Mouse (Mus musculus): ENCODE results near the gene Gpr180.
A peak's percentile ranks its signal among the peaks of the same experiment; 100 is the strongest.
"Not testable (repeated sequence)": the region's sequence is repeated elsewhere in the genome, so short reads cannot be mapped to it uniquely, and the experiment has no call there.

The Gpr180 gene

DNA sequence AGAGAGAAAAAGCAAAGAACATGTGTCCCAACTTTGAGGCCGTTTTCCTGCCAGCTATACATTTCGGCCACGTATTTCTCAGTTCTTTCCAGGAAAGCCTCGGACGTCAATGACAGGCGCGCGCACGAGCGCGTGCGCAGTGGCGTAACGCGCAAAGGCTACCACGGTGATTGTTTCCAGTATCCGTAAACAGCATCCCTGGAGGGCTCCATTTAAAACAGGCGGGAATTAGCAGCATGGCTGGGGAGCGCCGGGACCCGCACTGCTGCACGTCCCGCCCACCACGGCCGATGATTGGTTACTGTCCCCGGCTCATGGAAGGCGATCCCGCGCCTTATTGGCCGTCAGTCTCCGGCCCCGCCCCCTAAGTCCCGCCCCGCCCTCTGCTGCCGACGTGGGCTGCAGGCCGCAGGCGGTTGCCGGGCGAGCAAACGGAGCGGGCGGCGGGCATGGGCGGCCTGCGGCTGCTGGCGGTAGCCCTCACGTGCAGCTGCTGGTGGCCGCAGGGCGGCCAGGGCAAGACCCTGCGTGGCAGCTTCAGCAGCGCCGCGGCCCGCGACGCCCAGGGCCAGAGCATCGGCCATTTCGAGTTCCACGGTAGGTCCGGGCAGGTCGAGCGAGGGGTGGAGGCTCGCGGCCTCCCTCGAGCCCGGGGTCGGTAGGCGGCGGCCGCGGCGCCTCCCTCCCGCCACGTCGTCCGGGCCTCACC is at the start of gene Gpr180:
Gene Gpr180, plus strand, starts transcription at position 415 of the 709 bp plus-strand sequence.
- DNase-seq (ENCODE audit: low read depth, low spot score): peak; percentile 97

DNA sequence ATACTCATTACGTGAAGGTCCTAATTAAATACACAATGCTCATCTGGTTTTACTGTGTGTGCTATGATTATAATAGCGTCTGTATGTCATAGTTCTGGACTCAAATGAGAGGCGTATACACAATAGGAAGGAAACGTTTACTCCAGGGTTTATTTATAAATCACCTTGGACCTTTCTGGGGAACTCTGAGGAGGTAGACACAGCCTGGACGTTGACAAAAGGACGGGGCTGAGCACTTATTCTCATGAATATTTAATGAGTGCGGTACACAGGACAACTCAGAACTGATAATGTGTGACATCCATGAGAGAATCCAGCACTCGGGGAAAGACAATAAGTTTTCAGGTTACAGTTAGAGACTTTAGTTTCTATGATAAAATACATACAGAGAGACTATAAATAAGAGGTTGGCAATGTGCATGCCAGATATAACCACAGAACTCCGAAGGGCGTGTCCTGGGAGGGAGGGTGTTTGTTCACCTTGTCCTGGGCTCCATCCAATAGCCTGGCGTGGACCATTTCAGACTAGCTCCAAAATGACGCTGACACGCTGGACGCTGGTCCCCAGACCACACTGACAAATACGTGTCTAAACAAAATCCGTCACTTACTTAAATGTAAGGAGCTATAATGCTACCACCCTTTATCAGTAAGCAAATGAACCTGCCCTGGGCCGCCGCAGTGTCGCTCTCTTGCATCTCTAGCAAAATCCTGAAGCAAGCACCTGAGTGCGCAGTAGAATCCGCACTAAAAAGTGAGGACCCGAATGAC is 48.3 kb upstream of the Gpr180 start:
- DNase-seq (ENCODE audit: low read depth, low spot score): no peak

DNA sequence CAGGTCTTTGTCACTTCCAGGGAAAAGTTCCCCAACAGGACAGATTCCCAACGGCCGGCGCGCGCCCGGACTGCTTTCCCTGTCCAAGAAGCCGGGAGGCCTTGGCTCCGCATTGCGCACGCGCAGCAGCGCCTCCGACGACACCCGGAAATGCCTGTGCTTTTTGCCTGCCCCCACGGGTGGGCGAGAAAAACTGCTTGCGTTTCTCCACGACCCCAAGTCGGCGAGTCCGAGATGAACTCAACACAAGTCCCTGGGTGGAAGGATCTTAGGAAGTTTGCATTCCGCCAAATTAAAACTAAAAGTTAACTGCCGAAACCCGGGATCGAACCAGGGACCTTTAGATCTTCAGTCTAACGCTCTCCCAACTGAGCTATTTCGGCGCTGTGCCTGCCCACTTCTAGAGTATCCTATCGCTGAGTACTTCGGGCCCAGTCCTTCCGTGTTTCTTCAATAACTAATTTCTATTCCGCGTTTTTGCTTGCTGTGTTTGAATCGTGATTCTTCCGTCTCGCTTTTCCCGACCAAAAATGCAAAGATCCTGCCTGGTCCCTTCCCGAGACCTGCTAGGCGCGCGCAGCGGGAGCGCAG is 47.6 kb upstream of the Gpr180 start:
- peak; percentile 91 for DNase-seq (ENCODE audit: low read depth, low spot score)

DNA sequence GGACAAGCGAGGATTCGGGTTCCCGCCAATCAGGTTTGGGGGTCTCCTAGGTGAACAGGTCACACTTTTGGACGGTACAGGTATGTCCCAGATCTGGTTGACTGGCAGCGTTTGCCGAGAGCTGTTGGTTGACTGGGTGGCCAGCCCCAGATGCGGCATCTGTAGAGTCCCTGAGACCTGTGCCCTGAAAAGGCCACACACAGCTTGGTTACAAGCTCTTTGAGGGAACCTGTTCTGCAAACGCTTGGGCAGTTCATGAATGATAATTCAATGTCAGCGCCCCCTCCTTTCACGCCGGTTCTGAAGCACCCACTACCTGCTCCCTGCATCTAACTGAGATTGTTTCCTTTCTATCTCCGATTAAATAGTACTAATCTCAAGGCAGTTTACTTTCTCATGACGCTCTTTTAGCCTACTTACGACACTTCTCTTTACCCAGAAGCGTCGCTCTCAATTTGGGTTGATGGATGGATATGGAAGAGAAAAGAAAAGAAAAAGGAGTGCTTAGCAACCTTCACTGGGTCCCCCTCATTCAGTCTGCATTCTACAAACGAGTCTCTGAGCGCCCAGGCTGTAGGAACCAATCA is 47.1 kb upstream of the Gpr180 start:
- DNase-seq (ENCODE audit: low read depth, low spot score): peak; percentile 20

DNA sequence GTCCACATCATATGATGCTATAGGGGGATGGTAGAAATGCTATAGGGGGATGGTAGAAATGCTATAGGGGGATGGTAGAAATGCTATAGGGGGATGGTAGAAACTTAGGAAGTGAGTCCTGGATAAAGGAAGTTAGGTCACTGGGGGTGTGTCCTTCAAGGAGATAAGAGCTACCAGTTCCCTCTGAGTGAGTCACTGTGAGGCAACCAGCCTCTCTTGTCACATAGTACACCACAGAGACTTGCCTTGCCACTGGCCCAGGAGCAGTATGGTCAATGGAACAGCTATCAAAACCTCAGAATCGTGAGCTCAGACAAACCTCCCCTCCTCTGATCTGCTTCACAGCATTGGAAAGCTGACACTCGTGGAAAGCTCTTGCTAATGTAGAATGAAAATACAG is 38.7 kb upstream of the Gpr180 start:
- no peak for DNase-seq (ENCODE audit: low read depth, low spot score)

DNA sequence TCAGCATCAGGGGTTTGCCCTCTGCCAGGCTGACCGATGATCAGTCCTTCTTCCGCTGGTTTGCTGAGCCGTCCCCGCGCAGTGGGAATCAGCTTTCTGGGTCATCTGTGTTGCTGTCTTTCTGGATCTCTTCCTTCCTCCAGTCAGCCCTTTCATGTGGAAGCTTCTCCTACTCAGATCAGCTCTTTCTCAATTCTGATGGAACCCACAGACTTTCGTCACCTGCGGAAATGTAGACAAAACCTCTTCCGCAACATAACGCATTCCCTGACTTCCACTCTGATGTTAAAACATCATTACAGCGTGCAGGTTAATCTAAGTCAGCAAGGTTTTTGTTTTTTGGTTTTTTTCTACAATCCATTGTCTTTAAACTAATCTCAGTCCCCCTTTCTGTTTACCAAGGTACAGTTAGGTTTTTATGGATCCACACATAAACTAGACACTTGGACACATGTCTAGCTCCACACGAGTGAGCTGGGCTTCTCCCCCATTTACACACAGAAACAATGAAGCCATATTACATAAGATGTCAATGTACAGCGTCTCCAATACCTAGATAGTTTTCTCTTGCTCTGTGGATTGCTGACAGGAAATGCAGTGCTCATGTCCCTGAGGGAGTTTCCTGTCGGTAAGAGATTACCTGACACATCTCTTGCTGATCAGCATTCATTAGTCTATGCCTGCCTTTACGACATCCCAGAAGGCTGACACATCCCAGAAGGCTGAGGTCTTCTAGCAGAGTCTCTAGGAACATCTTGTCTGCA is 35.5 kb upstream of the Gpr180 start:
- no peak for DNase-seq (ENCODE audit: low read depth, low spot score)

DNA sequence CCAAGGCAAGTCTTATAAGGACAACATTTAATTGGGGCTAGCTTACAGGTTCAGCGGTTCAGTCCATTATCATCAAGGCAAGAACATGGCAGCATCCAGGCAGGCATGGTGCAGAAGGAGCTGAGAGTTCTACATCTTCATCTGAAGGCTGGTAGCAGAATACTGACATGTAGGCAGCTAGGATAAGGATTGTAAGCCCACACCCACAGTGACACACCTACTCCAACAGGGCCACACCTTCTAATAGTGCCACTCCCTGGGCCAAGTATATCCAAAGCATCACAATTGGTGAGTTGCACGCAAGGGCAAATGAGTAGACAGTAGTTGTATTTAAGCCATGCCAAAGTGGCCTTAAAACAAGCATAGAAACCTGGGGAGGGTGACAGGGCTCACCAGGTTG is 29.5 kb upstream of the Gpr180 start:
- DNase-seq (ENCODE audit: low read depth, low spot score): not testable (repeated sequence)

DNA sequence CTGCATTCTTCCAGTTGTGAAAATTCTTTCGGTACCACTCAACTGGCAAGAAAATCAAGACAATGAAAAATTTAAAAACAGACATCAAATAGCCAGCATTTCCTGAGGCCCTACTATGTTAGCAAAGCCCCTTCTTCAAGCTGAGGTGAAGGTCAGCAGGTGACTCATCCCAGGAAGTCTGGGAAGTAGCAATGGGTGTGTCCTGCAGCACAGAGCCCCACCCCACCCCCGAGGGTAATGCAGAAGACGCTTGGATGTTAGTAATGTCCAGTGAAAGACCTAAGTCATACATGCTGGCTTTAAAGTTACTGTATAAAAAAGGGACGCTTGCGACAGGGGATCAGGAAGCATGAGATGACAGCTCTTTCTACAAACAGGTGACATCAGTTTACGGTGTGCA is 23.8 kb upstream of the Gpr180 start:
- DNase-seq (ENCODE audit: low read depth, low spot score): no peak

DNA sequence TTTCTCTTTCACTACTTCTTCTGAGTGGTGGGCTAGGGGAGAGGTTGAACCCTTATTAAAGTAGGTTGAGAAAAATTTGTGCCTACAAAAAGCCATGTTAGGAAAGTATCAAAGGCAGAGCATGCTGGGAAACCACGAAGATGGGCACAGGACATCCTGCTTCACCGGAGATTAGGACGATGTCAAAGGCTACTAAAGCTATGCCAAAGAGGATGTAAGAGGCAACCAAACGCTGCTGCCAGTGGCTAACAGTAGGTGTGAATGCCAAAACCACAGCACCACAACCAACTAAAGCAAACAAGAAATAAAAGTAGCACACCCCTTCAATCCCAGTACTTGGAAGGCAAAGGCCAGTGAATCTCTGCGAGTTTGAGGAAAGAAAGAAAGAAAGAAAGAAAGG is 12.8 kb upstream of the Gpr180 start:
- no peak for DNase-seq (ENCODE audit: low read depth, low spot score)

DNA sequence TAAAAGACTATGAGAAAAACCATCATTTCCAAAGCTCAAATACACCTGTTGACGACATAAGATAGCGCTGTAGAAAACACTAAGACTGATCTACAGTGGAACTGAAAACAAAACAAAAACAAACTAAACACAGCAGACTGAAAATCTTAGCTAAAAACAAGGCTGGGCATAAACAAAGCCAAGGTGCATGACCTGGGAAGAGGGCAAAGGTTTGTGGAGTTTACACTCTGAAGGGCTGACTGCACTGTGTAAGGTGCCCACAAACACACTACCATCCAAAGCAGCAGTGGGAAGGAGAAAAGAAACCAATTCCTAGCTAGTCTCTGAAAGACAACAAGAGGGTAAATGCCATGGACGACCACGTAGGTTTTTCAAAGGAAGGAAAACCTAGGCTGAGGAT is 12.2 kb upstream of the Gpr180 start:
- no peak for DNase-seq (ENCODE audit: low read depth, low spot score)

DNA sequence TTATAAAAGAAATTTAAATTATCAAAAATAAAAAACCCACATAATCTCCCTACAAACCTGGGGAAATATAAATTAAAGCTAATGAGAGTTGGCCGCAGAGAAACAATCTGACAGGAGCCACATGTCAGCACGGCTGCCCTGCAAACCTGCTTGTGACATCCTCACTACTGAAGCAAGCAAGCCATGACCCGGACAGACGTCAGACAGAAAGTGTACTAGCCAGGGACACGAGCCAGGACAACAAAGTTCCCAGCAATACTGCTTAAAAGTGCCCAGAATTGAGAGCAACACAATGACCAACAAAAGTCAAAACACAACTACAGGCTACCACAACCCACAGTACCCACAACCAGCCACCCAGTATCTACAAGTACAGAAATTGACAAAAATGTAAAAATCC is 10.7 kb upstream of the Gpr180 start:
- no peak for DNase-seq (ENCODE audit: low read depth, low spot score)

DNA sequence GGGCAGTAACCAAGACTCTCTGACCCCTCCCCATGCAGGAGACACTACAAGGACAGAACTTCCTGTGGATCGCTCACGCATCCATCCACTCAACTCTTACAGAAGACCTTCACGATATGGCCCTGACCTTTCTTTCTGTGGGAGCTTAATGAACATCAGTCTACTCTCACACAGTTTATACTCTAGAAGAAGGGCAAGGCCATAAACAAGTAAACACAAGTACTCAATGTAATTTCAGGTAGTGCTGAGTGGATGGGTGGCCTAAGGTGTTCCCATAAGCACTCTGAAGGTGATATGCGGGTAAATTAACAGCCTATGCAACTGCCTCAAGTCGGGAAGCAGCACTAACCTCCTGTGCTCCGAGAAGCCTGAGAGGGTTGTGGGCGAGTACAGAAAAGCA is 5.5 kb upstream of the Gpr180 start:
- no peak for DNase-seq (ENCODE audit: low read depth, low spot score)

DNA sequence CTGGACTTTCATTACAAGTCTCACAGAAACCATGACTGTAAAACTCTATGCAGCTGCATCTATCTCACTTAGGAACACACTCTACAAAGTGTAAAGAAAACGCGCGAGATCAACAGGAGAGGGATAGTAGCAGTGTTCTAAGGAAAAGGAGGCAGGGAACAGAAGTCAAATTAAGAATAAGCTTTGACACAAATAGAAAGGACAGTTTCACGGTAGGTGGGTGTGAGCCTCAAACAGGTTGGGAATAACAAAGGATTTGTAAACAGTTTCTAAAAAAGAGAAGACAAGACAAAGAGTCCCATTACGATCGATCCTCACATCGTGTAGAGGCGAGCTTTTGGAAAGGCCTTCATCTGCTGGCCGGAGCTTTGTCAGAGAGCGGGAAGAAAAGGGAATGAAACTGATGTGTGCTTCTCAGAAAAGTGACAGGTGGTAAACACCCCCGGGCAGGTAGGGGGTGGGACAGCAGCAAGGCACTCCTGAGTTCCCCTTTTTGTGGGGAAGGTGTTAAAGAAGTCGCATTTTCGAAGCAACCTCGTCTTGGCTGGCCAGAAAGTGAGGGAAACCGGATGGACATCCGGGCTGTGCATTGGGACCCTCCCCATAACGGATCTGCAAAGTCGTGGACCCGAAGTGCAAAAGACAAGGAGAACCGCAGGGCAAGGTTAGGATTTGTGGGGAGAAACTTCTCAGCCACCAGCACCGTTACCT is 4.9 kb upstream of the Gpr180 start:
- no peak for DNase-seq (ENCODE audit: low read depth, low spot score)

DNA sequence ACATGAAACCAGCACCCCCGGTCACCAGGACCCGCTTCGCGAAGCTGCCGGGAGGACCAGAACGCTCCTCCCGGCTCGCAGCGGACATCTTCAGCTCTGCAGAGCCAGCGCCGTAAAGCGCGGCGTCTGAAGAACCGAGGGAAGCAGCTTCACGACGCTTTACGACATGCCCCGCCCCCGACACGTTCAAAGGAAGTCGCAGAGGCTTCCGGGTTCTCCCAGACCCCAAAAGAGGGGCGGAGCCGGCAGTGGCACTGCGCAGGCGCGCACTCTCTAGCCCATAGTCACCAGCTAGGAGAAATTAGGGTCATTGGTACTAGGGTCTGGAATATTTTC is 4.3 kb upstream of the Gpr180 start, which contains the start of gene Tgds:
Gene Tgds, minus strand, starts transcription at position 114 of the 336 bp plus-strand sequence.
- DNase-seq (ENCODE audit: low read depth, low spot score): peak; percentile 99

DNA sequence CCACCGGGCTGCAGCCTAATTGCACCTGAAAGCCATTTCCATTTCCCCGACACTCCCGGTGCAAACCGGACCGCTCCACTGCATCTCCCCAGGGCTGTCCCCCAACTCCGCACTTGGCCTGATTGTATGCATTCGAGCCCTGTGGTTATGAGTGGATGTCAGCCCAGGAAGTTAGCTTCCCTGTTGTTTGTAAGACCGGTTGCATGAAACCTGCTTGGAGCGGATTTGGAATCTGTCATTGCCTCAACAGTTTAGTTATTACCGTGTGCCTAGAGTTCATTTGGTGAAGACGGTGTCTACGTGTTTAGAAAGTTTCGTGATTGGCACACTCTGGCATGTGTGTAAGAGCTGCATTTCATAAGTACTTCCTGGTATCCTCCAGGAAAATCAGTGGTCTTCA is 529 bp downstream of the Gpr180 start:
- peak; percentile 26 for DNase-seq (ENCODE audit: low read depth, low spot score)

DNA sequence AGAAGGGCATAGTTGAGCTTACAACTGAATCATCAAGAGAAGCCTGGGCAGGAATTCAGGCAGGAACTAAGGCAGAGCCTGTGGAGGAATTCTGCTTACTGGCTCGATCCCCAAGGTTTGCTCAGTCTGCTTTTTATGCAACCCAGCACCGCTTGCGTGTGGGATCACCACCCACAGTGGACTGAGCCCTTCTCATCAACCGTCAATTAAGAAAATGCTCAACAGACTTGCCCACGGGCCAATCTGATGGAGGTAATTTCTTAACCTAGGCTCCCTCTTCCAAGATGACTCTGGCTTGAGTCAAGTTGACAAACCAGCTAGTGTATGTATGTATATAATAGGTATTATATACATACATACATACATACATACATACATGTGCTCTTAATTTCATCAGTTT is 5.3 kb downstream of the Gpr180 start:
- no peak for DNase-seq (ENCODE audit: low read depth, low spot score)

DNA sequence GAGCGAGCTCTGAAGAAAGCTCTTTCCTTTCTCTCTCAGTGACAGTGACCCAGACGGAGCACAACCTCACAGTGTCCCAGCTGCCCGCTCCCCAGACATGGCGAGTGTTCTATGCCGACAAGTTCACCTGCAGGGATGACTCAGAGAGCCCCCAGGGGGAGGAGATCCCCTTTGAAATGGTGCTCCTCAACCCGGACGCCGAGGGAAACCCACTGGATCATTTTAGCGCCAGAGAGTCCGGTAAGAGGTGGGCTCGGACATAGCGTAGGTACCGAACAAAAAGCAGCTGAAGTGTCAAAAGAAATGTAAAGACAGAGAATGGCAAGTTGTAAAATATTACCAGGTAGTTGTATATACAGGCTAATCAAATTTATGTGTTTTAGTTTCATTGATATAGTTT is 11.1 kb downstream of the Gpr180 start:
- DNase-seq (ENCODE audit: low read depth, low spot score): no peak

DNA sequence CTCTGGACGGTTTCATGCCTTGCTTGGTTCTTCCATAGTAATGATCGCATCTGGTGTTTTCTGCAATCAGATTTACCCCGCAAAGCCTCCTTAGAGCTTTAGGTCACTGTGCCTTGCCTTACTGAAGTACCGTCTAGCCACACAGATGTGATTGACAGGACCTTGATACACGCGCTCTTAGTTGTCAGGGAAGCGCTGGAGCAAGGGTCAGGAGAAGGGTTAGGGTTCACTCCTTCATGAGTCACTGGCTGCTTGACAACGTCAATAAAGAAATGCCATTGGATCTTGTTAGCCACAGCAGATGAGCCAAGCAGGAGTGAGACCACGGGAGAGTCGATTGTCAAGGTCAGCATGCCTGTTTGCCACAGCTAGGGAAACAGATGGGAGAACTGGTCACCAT is 11.6 kb downstream of the Gpr180 start:
- DNase-seq (ENCODE audit: low read depth, low spot score): no peak

DNA sequence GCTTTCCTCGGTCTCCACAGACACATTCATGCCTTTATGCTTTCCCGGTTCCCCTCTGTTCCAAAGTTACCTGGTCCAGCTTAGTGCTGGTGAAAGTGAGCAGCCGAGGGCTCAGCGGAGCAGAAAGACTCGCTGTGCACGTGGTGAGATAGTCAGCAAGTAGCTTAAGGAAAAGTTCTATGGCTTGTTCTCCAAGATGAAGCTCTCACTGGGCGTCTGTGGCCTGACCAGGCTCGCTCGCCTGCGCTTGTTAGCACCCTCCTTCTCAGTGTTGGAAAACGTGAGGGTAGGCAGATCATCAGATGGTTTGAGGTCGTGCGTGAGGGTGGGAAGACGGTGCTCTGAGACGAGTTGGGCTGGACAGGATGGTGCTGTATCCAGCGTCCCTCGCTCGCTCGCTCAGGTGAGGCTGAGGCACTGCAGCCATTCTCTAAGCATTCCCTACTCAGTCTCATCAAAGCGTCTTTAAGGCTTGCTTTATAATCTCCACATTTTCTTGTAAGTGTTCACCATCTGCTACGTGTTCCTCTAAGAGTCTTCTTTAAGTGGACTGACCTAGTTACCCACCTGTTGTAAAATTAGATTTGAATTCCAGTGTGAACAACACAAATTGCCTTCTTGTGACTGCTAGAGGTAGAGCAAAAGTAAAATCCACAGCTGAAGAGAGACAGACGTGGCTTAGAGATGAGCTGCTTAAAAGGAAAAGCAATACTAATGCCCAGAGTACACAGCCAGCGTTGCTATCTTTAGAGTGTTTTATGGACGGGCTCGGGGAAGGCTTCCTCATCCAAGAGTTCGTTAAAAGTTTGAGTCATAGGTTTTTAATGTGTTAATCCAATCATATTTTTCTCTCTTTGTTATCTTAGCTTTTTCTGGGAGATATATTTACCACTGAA is 13.9 kb downstream of the Gpr180 start:
- no peak for DNase-seq (ENCODE audit: low read depth, low spot score)

DNA sequence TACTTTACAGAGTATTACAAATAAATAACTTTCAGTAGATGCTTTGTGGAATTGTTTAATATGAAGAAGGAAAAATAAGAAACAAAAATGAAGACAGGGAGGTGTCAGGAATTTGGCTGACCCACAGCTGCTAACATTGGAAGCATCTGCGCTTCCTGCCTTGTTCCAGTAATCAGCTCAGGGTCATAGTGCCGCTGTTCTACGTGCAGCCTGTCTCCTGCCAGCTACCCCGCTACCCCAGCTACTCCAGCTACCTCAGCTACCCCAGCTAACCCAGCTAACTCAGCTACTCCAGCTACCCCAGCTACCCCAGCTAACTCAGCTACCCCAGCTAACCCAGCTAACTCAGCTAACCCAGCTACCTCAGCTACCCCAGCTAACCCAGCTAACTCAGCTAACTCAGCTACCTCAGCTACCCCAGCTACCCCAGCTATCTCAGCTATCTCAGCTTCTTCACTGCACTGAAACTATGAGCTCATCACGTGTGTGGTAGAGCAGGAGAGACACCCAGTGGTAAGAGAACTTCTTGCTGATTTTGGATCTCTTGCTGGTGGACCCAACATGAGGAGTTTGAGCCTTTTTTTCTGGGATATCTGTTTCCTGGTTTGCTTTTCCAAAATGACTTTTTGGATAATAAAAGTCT is 14.8 kb downstream of the Gpr180 start:
- no peak for DNase-seq (ENCODE audit: low read depth, low spot score)
